Mouse (Mus musculus): ENCODE measurements around the gene Taf13. TPM values are rescaled to one million over a fixed set of nuclear protein-coding genes. Genes with fewer than 3 reads are reported as not detected.

Gene Taf13
- polyA plus RNA-seq, 1 experiment from 2014 or later = 84.8 TPM

DNA sequence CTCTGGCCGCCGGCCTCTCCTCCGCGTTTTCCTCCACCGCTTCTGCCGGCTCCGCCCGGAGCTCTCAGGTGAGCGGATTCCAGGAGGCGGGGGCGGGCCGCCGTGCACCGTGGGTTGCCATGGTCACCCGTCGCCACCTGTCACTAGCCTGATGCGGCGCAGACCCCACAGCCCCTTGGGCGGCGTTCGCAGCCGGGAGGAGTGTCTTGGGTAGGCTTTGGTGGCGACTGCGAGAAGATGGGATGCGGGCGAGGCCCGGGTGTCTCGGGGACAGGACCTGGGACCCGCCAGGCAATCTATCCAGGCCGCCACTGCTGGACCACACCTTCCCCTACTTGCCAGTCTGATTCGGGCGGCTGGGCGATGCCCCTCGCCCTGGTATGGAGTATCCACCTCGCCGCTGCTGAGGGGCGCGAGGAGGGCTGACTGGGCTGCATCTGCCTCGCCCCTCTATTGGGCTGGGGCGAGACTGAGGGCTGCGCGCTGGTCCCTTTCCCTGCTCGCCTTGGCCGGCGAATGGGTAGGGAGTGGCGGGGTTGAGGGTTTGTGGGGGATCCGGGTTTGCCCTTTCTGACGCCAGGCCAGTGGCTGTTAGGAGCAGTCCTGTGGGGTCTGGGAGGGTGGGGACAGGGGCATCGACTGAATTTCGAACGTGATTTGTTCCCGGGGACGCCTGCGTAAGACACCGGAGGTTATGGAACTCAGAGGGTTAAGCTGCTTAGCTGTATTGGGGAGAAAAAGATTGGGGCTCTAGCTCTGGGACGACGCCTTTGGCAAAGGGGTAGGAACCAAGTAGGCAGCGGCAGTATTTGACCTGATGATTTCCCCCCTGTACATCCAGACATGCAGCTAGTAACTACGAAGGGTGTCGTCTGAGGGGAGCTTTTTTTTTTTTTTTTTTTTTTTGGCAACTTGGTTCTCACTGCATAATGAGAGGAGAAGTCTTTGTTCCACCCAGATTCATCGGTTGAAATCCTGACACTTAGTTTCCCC, 20.3 kb downstream of the Taf13 start:
- H3K4me2 ChIP-seq (replicated peaks; ENCODE audit: low read depth, low read length) = peak overlapping the region; percentile 79
- peak overlapping the region; percentile 96 for H3K4me3 ChIP-seq (ENCODE audit: low read depth, low read length)
- H3K4me1 ChIP-seq (replicated peaks; ENCODE audit: control insufficient read depth, insufficient read depth, low read length) = no peaks in the 10 kb centered on the region
- under 1% methylated on average over 61 of the region's 61 CpGs for WGBS
- H3K36me3 ChIP-seq (ENCODE audit: control insufficient read depth, insufficient read depth, low read length) = no peaks in the 10 kb centered on the region
- DNase-seq (ENCODE audit: low spot score) (no peak), ATAC-seq (ENCODE audit: low FRiP score) (peak; percentile 88)
- H3K9me3 ChIP-seq (ENCODE audit: control insufficient read depth, low read length) = no peaks in the 10 kb centered on the region
- no peaks in the 10 kb centered on the region for H3K27me3 ChIP-seq (ENCODE audit: control insufficient read depth, insufficient read depth, low read length)
- H3K9ac ChIP-seq (ENCODE audit: low read depth, low read length) = peak overlapping the region; percentile 90
- H3K27ac ChIP-seq (ENCODE audit: low read depth, low read length) = peak overlapping the region; percentile 91

DNA sequence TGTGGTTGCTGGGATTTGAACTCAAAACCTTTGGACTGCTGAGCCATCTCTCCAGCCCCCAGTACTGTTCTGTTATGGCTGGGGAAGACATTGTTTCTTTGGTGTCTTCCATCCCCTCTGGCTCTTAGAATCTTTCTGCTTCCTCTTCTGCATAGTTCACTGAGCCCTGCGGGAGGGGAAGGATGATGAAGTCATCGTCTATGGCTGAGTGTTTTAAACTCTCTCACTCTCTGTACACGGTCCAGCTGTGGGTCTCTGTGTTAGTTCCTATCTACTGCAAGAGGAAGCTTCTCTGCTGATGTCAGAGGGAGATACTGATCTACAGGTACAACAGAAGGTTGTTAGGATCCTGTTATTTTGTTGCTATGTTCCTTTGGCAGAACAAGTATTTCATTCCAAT, 37.4 kb downstream of the Taf13 start:
- ATAC-seq (ENCODE audit: low FRiP score) = no peak
- Histone ChIP-seq H3K27me3 (ENCODE audit: control insufficient read depth, insufficient read depth, low read length) (no peaks in the 10 kb centered on the region), H3K9me3 (ENCODE audit: control insufficient read depth, low read length) (no peaks in the 10 kb centered on the region), H3K4me3 (ENCODE audit: low read depth, low read length) (no peak overlapping the region), H3K4me2 (replicated peaks; ENCODE audit: low read depth, low read length) (no peak overlapping the region), H3K9ac (ENCODE audit: low read depth, low read length) (no peak overlapping the region), H3K36me3 (ENCODE audit: control insufficient read depth, insufficient read depth, low read length) (no peaks in the 10 kb centered on the region), H3K27ac (ENCODE audit: low read depth, low read length) (no peak overlapping the region), H3K4me1 (replicated peaks; ENCODE audit: control insufficient read depth, insufficient read depth, low read length) (no peaks in the 10 kb centered on the region)
- no peak for DNase-seq (ENCODE audit: low spot score)
- WGBS = 86% methylated on average over 3 of the region's 3 CpGs

Other genes starting within 250 kb of the Taf13 start
- gene Mybphl, start 206.8 kb upstream of the Taf13 start, polyA plus RNA-seq (2014; fragmentation: Nextera tagmentation; extraction: Ambion mirVana) = not detected in 2 replicates
- gene Psrc1, start 187.9 kb upstream of the Taf13 start, polyA plus RNA-seq (2014; fragmentation: Nextera tagmentation; extraction: Ambion mirVana) = 48.7 and 53.5 TPM in 2 replicates
- gene Celsr2, start 156.1 kb upstream of the Taf13 start, polyA plus RNA-seq (2014; fragmentation: Nextera tagmentation; extraction: Ambion mirVana) = 76.7 and 101 TPM in 2 replicates
- 181 and 206 TPM in 2 replicates for gene Sars, start 126.5 kb upstream of the Taf13 start, polyA plus RNA-seq (2014; fragmentation: Nextera tagmentation; extraction: Ambion mirVana)
- gene 1700013F07Rik, start 37.5 kb upstream of the Taf13 start, polyA plus RNA-seq (2014; fragmentation: Nextera tagmentation; extraction: Ambion mirVana) = 0.68 and 1.6 TPM in 2 replicates
- 3.0 and 3.5 TPM in 2 replicates for gene 5330417C22Rik, start 35.2 kb upstream of the Taf13 start, polyA plus RNA-seq (2014; fragmentation: Nextera tagmentation; extraction: Ambion mirVana)
- gene Tmem167b, start 9.2 kb upstream of the Taf13 start, polyA plus RNA-seq (2014; fragmentation: Nextera tagmentation; extraction: Ambion mirVana) = 54.0 and 57.4 TPM in 2 replicates
- gene Wdr47, start 19.6 kb downstream of the Taf13 start, polyA plus RNA-seq (2014; fragmentation: Nextera tagmentation; extraction: Ambion mirVana) = 50.4 and 55.2 TPM in 2 replicates
- gene Clcc1, start 82.2 kb downstream of the Taf13 start, polyA plus RNA-seq (2014; fragmentation: Nextera tagmentation; extraction: Ambion mirVana) = 64.5 and 66.7 TPM in 2 replicates
- 95.3 and 104 TPM in 2 replicates for gene Gpsm2, start 150.6 kb downstream of the Taf13 start, polyA plus RNA-seq (2014; fragmentation: Nextera tagmentation; extraction: Ambion mirVana)
- gene Aknad1, start 168.0 kb downstream of the Taf13 start, polyA plus RNA-seq (2014; fragmentation: Nextera tagmentation; extraction: Ambion mirVana) = 0.11 TPM in 1 of 2 replicates, not detected in the other

Measured in hindbrain, embryonic 11.5 days (tissue).